Mouse (Mus musculus) bone marrow, adult 2 months (tissue): ENCODE data around the gene Il2ra.
A peak's percentile ranks its signal among the peaks of the same experiment; 100 is the strongest.

ENCODE experiments used
- CTCF ChIP-seq: fragments of 200-500 bp; IDR thresholded peaks from 2 replicates; pipeline ENCODE4 v1.5.1; 2011; ENCODE audit warnings: low read length, control low read depth; ENCODE audit not compliant: control insufficient read depth, insufficient read depth
- POLR2A ChIP-seq: fragments of 200-500 bp; IDR thresholded peaks from 2 replicates; pipeline ENCODE4 v1.6.1; 2011; ENCODE audit warnings: low read depth, mild to moderate bottlenecking, control low read depth, low read length, borderline replicate concordance; ENCODE audit not compliant: control insufficient read depth

DNA sequence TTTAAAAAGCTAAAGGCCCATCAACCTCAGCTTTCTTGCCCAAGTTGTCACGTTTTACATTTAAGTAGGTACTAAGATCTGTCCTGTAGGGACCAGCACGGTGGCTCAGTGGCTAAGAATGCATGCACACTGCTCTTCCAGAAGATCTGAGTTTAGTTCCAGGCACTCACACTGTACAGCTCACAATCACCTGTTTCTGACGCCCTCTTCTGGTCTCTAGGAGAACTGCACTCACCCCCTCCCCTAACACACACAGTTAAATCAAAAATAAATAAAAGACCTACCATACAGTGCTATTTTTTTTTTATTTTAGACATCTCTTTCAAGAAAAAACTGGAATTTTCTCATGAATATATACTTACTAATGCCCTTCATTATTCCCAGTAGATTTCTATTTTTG, 29.5 kb downstream of the Il2ra start:
- peak; percentile 53 for TF ChIP-seq CTCF
- TF ChIP-seq POLR2A, result no peak
